Mouse (Mus musculus) heart, adult 9 months (tissue): ENCODE results near the gene Tbpl2.

ENCODE experiments used
- DNase-seq, 2 experiments: peaks; one replicate each; pipeline ENCODE4 v3.0.0; 2022; ENCODE audit warnings: low spot score in 2 of 2

Gene Tbpl2

GRCm38 (mm10) chr2:24096495-24096894 is at the start of gene Tbpl2:
Gene Tbpl2 (minus strand): TSS chr2:24096595.
- DNase-seq = no peak

DNA sequence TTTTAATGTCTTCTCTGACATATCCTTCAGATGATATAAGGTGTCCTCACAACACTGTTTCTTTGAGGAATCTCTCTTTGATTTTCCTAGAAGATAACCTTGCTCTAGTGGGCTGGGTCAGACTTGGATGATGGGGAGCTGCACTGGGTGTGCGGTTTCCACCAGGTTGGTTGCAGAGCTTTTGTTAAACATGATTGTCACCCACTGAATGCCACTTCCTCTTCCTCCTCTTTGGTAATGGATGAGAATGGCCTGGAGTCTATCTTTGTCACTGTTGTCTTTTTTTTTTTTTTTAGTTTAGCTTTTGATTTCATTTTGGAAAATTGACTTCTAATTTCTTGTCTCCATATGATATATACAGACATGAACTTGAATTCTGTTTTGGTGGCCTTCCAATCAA is 38.0 kb upstream of the Tbpl2 start:
- DNase-seq = no peak

DNA sequence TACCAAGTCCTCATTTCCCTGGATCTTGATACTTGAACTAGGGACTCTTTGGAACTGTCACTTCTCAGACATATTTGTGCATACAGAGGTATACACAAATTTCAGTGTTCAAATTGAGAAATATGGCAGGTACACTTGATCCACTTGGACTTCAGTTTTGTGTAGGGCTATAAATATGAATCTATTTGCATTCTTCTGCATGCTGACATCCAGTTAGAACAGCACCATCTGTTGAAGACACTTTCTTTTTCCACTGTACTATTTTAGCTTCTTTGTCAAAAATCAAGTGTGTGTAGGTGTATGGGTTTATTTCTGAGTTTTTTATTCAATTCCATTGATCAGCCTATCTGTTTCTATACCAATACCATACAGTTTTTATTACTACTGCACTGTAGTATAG is 12.7 kb upstream of the Tbpl2 start:
- no peak for DNase-seq

DNA sequence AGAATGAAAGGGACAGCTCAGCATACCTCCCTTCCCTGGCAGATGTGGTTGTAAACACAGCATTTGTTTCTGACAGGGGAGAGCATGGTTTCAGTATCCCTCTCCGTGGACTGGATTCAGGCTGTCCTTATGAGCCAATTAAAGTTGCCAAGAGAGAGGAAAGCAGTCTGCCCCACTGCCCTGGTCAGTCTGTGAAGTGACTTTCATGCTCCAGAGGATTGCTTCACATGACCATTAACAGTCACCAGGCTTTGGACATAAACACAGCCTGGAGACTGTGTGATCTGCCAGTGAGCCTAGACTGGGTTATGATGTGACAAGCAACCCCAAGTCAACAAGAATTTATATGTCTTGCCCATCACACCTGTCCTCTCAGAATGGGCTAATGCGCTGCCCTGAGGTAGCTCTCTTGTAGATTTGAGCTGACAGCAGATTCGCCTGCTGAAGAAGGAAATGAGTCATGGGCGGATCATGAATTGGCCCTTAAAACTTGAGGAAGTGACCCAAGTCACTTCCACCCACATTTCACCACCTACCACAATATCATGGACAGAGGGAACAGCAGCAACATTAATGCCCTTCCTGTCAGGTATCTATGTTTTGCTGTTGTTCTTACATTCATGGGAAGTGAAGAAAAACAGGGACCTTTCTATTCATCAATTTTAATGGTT is 7.4 kb upstream of the Tbpl2 start:
- no peak for DNase-seq

DNA sequence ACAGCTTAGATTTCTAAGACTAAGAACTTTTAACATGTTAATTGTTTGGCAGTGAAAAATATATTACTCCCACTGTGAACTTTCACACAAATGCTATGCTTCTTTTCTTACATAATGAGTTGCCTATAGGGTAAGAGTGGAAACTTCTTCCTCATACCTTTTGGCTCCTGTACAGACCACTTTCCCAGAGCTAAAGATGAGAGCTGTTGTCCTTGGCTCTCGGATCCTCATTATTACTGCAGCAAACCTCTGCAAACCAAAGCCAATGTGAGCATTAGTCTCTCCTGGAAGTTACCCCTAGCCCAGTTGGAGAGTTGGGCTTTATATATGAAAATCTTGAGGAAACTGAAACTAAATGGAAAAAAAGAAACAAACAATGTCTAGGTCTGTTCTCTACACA is 5.5 kb downstream of the Tbpl2 start:
- no peak for DNase-seq

GRCm38 (mm10) chr2:24050459-24050858 is 45.9 kb downstream of the Tbpl2 start:
- DNase-seq = no peak

GRCm38 (mm10) chr2:24049344-24049990 is 46.9 kb downstream of the Tbpl2 start, which contains the start of gene Hnmt:
Gene Hnmt (minus strand): TSS chr2:24049394.
- DNase-seq = peak in 1 of 2 experiments; percentile 2

GRCm38 (mm10) chr2:24048480-24049097 is 47.8 kb downstream of the Tbpl2 start:
- peak; percentile 58 to 63 for DNase-seq

DNA sequence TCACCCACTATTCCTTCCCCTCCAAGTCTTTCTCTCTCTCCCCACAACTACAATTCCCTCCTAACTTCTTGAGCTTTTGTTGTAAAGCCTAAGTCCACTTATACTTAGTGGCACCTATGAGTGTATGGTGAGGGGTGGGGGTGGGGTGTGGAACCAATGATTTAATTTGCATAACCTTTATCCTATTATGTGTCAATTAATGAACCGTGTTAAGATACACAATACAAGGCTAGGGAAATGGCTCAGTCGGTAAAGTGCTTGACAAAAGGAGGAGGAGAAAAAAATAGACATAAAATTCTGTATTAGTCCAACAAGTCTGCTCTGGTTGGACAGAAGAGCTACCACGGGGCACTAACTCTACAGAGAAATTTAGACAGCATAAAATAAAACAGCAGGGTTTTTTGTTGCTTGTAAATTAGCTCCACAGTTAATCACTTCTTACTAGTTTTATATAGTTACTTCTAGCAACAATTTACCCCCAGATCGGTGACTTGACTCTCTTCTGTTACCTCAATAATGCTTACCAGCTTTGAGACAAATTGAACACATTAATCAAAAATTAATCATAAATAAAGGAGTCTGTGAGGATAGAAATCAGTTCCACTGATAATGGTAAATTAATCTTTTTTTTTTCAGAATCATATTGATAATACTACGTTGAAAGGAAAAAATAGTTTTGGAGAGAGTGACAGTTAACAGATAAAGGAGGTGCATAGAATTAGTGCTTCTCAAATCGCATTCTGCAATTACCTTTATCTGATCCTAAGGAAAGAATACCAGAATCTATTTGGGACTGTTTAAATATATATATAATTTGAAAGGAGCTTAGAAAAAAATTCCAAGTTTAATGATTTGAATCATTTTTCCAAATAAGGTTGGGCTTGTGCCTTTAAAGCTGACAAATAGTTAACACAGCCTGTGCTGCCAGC is 48.6 kb downstream of the Tbpl2 start:
- DNase-seq = no peak

DNA sequence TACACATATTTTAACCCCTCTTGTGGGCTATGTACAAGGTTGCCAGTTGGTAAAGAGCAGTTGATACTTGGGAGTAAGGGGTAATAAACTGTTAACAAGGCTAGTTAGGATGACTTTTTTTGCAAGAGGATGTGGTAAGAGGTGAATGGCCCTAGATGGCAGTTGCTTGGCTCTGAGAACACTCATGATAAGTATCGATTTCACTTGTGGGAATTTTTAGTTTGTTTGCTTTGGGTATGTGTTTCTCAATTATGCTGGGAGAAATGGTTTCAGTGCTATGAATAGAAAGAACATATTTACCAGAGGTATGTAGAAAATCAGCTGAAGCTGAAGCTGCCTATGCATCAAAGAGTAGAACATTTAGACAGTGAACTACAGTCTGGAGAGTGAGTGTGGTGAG is 53.5 kb downstream of the Tbpl2 start:
- no peak for DNase-seq

DNA sequence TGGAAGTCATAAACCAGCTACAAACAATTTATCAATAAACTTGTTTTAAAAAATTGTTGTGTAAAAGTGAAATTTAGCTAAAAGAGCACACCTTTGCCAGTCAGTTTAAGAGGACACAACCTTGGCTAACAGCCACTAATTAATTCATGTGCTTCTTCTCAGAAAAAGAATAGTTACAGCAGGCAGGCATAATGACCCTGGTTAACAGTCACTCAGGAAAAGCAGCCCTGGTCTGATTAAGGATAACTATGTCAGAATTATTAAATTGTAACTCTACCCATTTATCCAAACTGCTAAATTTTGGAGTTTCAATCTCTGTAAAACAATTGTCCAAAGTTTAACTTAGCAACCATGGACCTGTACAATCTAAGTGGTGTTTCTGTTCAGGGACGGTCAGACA is 55.9 kb downstream of the Tbpl2 start:
- no peak for DNase-seq
